ENCODE assay signal across 8 mouse cellular contexts in genomic region chr2:25318971-25319773, GRCm38 (mm10). TPM values are rescaled to one million over a fixed set of nuclear protein-coding genes. Genes with fewer than 3 reads are reported as not detected.
DNase-seq lines count a peak whose midpoint lies in the region; ATAC-seq lines count a peak whose summit lies in the region.

Grin1 (minus strand) TSS chr2:25319187.

- peaks cover 10% of the 10 kb centered on the region for H3K4me1 ChIP-seq in forebrain, embryonic 16.5 days (replicated peaks; ENCODE audit: control insufficient read depth, insufficient read depth, low read length)
- peaks cover 27% of the 10 kb centered on the region for H3K4me1 ChIP-seq in hindbrain, embryonic 15.5 days (replicated peaks)

- DNase-seq in Muller cell, postnatal 12 days (ENCODE audit: inconsistent ontology term), result peak; percentile 77
- DNase-seq in left cerebral cortex, adult 18-20 months (ENCODE audit: low spot score in 2 of 2), result peak; percentile 84 to 95
- DNase-seq in lung, postnatal 25 days (ENCODE audit: low spot score), result peak; percentile 32
- DNase-seq in retina, embryonic 14.5 days (ENCODE audit: low spot score), result peak; percentile 77
- DNase-seq in thymus, postnatal 4 days, result peak; percentile 88

- H3K4me2 ChIP-seq in forebrain, embryonic 16.5 days (ENCODE audit: low read length), result peak within 1 kb of the TSS; percentile 64
- peak within 1 kb of the TSS; percentile 64 for H3K4me2 ChIP-seq in hindbrain, embryonic 15.5 days

- H3K4me3 ChIP-seq in forebrain, embryonic 16.5 days (replicated peaks; ENCODE audit: low read length), result peak within 1 kb of the TSS; percentile 69
- peak within 1 kb of the TSS; percentile 64 for H3K4me3 ChIP-seq in hindbrain, embryonic 15.5 days

- H3K9me3 ChIP-seq in forebrain, embryonic 16.5 days (ENCODE audit: control insufficient read depth, low read length), result no peaks in the 10 kb centered on the region
- H3K9me3 ChIP-seq in hindbrain, embryonic 15.5 days, result no peaks in the 10 kb centered on the region

- WGBS in forebrain, embryonic 16.5 days, result 10% methylated on average over 58 of the region's 58 CpGs
- WGBS in hindbrain, embryonic 15.5 days, result 8% methylated on average over 58 of the region's 58 CpGs

- peak within 1 kb of the TSS; percentile 84 for H3K27ac ChIP-seq in forebrain, embryonic 16.5 days (ENCODE audit: low read length)
- peak within 1 kb of the TSS; percentile 87 for H3K27ac ChIP-seq in hindbrain, embryonic 15.5 days (replicated peaks)

- H3K9ac ChIP-seq in forebrain, embryonic 16.5 days (replicated peaks; ENCODE audit: low read depth, low read length), result peak within 1 kb of the TSS; percentile 75
- peak within 1 kb of the TSS; percentile 56 for H3K9ac ChIP-seq in hindbrain, embryonic 15.5 days

- H3K36me3 ChIP-seq in forebrain, embryonic 16.5 days (ENCODE audit: control insufficient read depth, insufficient read depth), result no peaks in the 10 kb centered on the region
- peaks cover 18% of the 10 kb centered on the region for H3K36me3 ChIP-seq in hindbrain, embryonic 15.5 days

- peak; percentile 65; the same call in 1 of the 2 replicates for ATAC-seq in cerebellum, adult (ENCODE audit: insufficient number of reproducible peaks, low FRiP score, low TSS enrichment)
- ATAC-seq in forebrain, embryonic 16.5 days, result peak; percentile 85
- ATAC-seq in hindbrain, embryonic 15.5 days (ENCODE audit: low FRiP score, low read depth), result peak; percentile 87

- peaks cover 32% of the 10 kb centered on the region for H3K27me3 ChIP-seq in forebrain, embryonic 16.5 days (replicated peaks; ENCODE audit: control insufficient read depth, insufficient read depth, low read length)
- peaks cover 34% of the 10 kb centered on the region for H3K27me3 ChIP-seq in hindbrain, embryonic 15.5 days

RNA-seq across cellular contexts. Expression of gene Grin1, which starts in this region (rescaled TPM):
- polyA plus RNA-seq in forebrain, embryonic 16.5 days (2015; fragmentation: Nextera tagmentation; extraction: Ambion mirVana), result 19.0 and 29.4 TPM in 2 replicates
- 58.4 and 61.3 TPM in 2 replicates for polyA plus RNA-seq in hindbrain, embryonic 15.5 days (2015; fragmentation: Nextera tagmentation; extraction: Ambion mirVana)
- total RNA-seq in left cerebral cortex, adult 18-20 months (2021), result 100 to 1,000 TPM; 393 to 402 TPM

Comparison
In these comparisons a context has a peak if more than half of its experiments do, and no peak if none do; other contexts are left out.
1. Peak in every context shown above with its lines: DNase-seq, ATAC-seq, H3K4me3 ChIP-seq and H3K27ac ChIP-seq.
2. DNase-seq: peak in every context shown above with its lines; median percentile 90 in left cerebral cortex, adult 18-20 months; 88 in thymus, postnatal 4 days; 77 in Muller cell, postnatal 12 days; 77 in retina, embryonic 14.5 days; 32 in lung, postnatal 25 days.